Mouse (Mus musculus) neural tube, postnatal 0 days (tissue): Measurements from ENCODE around the gene Meox1. TPM values are rescaled to one million over a fixed set of nuclear protein-coding genes. Genes with fewer than 3 reads are reported as not detected.

Experiments used
- polyA plus RNA-seq: library from polyadenylated mRNA; unstranded; fragments of >200 nt; fragmentation: Nextera tagmentation; extraction: Ambion mirVana; gene quantifications from 2 replicates; pipeline ENCODE4 v1.2.1, GENCODE M21; 2015

The Meox1 gene
- polyA plus RNA-seq = 0.89 and 1.5 TPM in 2 replicates

GRCm38 (mm10) chr11:101894204-101894603 is at the start of gene Meox1:
Meox1 (minus strand) TSS chr11:101894374.

Other genes with a start within 250 kb of the Meox1 start
- gene Arl4d, start 228.8 kb downstream of the Meox1 start, polyA plus RNA-seq = 7.3 and 8.9 TPM in 2 replicates
- gene Dhx8, start 161.5 kb downstream of the Meox1 start, polyA plus RNA-seq = 21.7 and 27.2 TPM in 2 replicates
- 37.8 and 47.9 TPM in 2 replicates for gene Etv4, start 109.0 kb downstream of the Meox1 start, polyA plus RNA-seq
- gene Sost, start 72.6 kb upstream of the Meox1 start, polyA plus RNA-seq = 0.09 TPM in 1 of 2 replicates, not detected in the other
- gene Cfap97d1, start 89.9 kb upstream of the Meox1 start, polyA plus RNA-seq = not detected in 2 replicates
- gene Dusp3, start 92.6 kb upstream of the Meox1 start, polyA plus RNA-seq = 47.0 and 47.8 TPM in 2 replicates
- 44.3 and 49.5 TPM in 2 replicates for gene Mpp3, start 134.1 kb upstream of the Meox1 start, polyA plus RNA-seq
- 0.25 and 0.27 TPM in 2 replicates for gene Cd300lg, start 147.1 kb upstream of the Meox1 start, polyA plus RNA-seq
- 31.5 and 37.0 TPM in 2 replicates for gene Mpp2, start 194.1 kb upstream of the Meox1 start, polyA plus RNA-seq
- not detected in 2 replicates for gene Ppy, start 206.9 kb upstream of the Meox1 start, polyA plus RNA-seq
- 0.62 and 0.98 TPM in 2 replicates for gene Pyy, start 213.5 kb upstream of the Meox1 start, polyA plus RNA-seq